Mouse (Mus musculus): ENCODE data around the gene Zfp710. TPM values are rescaled to one million over a fixed set of nuclear protein-coding genes. Genes with fewer than 3 reads are reported as not detected.

Gene Zfp710
- polyA plus RNA-seq, 1 experiment from 2014 or later = 9.4 TPM

GRCm38 (mm10) chr7:80073506-80073905 lies 48.9 kb downstream of the Zfp710 start:
- peaks cover 81% of the 10 kb centered on the region for H3K4me1 ChIP-seq (replicated peaks)
- no peaks in the 10 kb centered on the region for H3K27me3 ChIP-seq
- no peaks in the 10 kb centered on the region for H3K9me3 ChIP-seq (replicated peaks)
- H3K4me2 ChIP-seq = no peak overlapping the region
- no peak overlapping the region for H3K27ac ChIP-seq
- no peak for ATAC-seq (replicated peaks; ENCODE audit: insufficient number of reproducible peaks, insufficient read depth, low FRiP score, low read depth)
- H3K4me3 ChIP-seq = no peak overlapping the region
- H3K9ac ChIP-seq = no peak overlapping the region
- H3K36me3 ChIP-seq = no peaks in the 10 kb centered on the region
- 82% methylated on average over 8 of the region's 8 CpGs for WGBS

- Histone ChIP-seq H3K27ac (peak overlapping the region; percentile 48), H3K9ac (no peak overlapping the region), H3K4me1 (replicated peaks) (peaks cover 81% of the 10 kb centered on the region), H3K9me3 (replicated peaks) (no peaks in the 10 kb centered on the region), H3K27me3 (no peaks in the 10 kb centered on the region), H3K4me3 (no peak overlapping the region), H3K4me2 (no peak overlapping the region; the same call in 1 of the 2 replicates), H3K36me3 (no peaks in the 10 kb centered on the region)
- ATAC-seq (replicated peaks; ENCODE audit: insufficient number of reproducible peaks, insufficient read depth, low FRiP score, low read depth) = peak; percentile 71
- 33% methylated on average over 5 of the region's 5 CpGs for WGBS
Measured at GRCm38 (mm10) chr7:80074921-80075441, 50.4 kb downstream of the Zfp710 start.

DNA sequence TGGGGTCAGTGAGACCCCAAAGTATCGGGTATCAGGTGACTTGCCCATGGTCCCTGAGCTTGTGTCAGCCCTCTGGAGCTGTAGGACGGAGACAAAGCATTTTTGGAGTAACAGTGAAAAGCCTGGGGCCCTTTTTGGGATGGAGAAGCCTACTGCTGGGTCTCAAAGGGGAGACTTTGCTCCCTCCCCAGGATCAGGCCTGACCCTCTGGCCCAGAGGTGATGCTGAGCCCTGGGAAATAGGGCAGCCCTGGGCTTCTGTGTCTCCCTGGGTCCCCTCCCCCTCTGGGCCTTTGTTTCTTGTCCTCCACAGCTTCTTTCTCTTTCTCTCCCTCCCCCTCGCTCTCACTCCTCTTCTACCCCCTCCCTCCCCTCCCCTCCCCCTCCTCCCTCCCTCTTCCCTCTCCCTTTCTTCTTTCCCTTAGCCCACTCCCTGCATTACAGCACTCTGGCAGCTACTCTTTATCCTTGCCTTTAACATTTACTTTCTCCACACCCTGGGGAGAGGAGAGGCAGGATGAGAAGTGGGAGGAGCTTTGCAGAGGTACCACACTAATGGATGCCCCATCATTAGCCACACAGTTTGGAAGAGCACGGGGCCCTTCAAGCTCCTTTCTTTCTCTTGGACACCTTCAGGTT lies 51.5 kb downstream of the Zfp710 start:
- H3K27me3 ChIP-seq = no peaks in the 10 kb centered on the region
- H3K9me3 ChIP-seq (replicated peaks) = no peaks in the 10 kb centered on the region
- ATAC-seq (replicated peaks; ENCODE audit: insufficient number of reproducible peaks, insufficient read depth, low FRiP score, low read depth) = no peak
- WGBS = 52% methylated on average over 4 of the region's 4 CpGs
- peak overlapping the region; percentile 48 for H3K27ac ChIP-seq
- no peak overlapping the region for H3K4me2 ChIP-seq
- H3K4me3 ChIP-seq = no peak overlapping the region
- peaks cover 77% of the 10 kb centered on the region for H3K4me1 ChIP-seq (replicated peaks)
- no peak overlapping the region for H3K9ac ChIP-seq
- H3K36me3 ChIP-seq = no peaks in the 10 kb centered on the region

DNA sequence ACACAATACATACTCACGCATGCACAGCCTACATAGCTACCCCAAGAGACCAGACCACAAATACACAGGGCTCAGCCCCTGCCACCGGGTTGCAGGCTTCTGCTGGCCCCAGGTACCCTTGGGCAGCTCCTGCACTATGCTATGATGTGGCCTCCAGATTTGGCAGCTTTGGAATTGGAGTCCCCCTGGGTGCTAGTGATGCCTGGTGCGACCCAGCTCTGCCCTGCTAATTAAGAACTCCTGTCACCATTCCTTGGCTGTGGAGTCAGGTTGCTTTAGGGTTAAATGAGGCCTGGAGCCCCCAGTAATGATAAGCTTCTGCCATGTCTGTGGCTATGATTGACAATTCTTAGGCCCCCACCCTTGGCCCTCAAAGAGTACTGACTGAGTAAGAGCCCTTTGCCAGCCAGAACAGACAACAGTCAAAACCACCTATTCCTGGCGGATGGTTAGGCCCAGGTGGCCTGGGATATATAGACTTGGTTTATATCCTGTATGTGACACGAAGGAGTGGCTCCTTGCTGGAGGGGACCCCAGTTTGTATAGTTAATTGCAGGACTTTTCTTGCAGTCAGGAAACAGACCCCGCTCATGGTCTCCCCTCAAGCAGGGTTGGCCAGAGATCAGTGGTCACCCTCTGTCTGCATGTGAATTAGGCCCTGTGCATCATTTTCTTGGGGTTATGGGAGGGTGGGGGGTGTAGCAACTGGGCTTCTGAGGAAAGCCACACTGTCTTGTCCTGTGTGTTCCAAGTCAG lies 52.5 kb downstream of the Zfp710 start:
- ATAC-seq (replicated peaks; ENCODE audit: insufficient number of reproducible peaks, insufficient read depth, low FRiP score, low read depth) = no peak
- Histone ChIP-seq H3K4me1 (replicated peaks) (peaks cover 79% of the 10 kb centered on the region), H3K9me3 (replicated peaks) (no peaks in the 10 kb centered on the region), H3K27me3 (no peaks in the 10 kb centered on the region), H3K36me3 (peaks cover 8% of the 10 kb centered on the region), H3K4me2 (no peak overlapping the region), H3K4me3 (no peak overlapping the region), H3K9ac (no peak overlapping the region), H3K27ac (peak overlapping the region; percentile 85)
- WGBS = 65% methylated on average over 6 of the region's 6 CpGs

DNA sequence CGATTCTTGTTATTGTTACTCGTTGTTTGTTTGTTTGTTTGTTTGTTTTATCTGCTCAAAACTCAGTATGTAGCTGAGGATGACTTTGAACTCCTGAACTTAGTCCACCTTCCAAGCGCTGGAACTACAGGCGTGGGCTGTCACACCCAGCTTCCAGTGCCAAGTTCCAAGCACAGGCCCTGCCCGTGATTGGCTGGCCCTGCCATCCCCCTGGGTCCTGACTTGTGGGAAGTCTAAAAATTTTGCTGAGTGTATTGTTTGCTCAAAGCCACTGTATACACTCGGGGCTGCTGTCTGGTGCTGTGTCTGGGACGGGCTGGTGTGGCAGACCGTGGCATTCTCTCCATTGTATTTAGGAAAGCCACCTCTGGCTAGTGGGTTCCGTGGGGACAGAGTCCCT lies 53.2 kb downstream of the Zfp710 start:
- Histone ChIP-seq H3K9ac (no peak overlapping the region), H3K27me3 (no peaks in the 10 kb centered on the region), H3K4me1 (replicated peaks) (peaks cover 75% of the 10 kb centered on the region), H3K9me3 (replicated peaks) (no peaks in the 10 kb centered on the region), H3K36me3 (peaks cover 15% of the 10 kb centered on the region), H3K4me2 (no peak overlapping the region), H3K4me3 (no peak overlapping the region), H3K27ac (peak overlapping the region; percentile 85)
- ATAC-seq (replicated peaks; ENCODE audit: insufficient number of reproducible peaks, insufficient read depth, low FRiP score, low read depth) = no peak
- WGBS = 58% methylated on average over 9 of the region's 9 CpGs

GRCm38 (mm10) chr7:80078792-80079301 lies 54.2 kb downstream of the Zfp710 start:
- H3K27me3 ChIP-seq = no peaks in the 10 kb centered on the region
- H3K4me2 ChIP-seq = peak overlapping the region; percentile 44
- peaks cover 69% of the 10 kb centered on the region for H3K4me1 ChIP-seq (replicated peaks)
- H3K27ac ChIP-seq = peak overlapping the region; percentile 85
- WGBS = 2% methylated on average over 14 of the region's 14 CpGs
- H3K4me3 ChIP-seq = no peak overlapping the region
- ATAC-seq (replicated peaks; ENCODE audit: insufficient number of reproducible peaks, insufficient read depth, low FRiP score, low read depth) = peak; percentile 64
- peak overlapping the region; percentile 5; the same call in 1 of the 2 replicates for H3K9ac ChIP-seq
- peaks cover 19% of the 10 kb centered on the region for H3K36me3 ChIP-seq
- H3K9me3 ChIP-seq (replicated peaks) = no peaks in the 10 kb centered on the region

DNA sequence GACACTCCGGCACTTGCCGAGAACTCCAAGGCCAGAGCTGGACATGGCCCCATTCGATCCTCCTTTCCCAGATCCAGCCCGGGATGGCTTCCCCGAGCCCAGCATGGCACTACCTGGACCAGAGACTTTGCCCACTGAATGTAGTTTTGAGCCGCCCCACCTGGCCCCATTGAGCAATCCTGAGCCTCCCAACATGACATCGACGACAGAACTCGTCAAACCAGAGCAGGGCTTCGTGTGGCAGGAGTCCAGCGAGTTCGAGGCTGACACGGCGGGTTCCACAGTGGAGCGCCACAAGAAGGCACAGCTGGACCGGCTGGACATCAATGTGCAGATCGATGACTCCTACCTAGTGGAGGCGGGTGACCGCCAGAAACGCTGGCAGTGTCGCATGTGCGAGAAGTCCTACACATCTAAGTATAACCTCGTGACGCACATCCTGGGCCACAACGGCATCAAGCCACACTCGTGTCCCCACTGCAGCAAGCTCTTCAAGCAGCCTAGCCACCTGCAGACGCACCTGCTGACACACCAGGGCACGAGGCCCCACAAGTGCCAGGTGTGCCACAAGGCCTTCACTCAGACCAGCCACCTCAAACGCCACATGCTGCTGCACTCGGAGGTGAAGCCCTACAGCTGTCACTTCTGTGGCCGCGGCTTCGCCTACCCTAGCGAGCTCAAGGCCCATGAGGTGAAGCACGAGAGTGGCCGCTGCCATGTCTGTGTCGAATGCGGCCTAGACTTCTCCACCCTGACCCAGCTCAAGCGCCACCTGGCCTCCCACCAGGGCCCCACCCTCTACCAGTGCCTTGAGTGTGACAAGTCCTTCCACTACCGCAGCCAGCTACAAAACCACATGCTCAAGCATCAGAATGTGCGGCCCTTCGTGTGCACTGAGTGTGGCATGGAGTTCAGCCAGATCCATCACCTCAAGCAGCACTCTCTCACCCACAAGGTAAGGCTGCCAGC lies 57.3 kb downstream of the Zfp710 start:
- Histone ChIP-seq H3K27ac (0 out of 2 replicates have a peak overlapping the region, but pooled peaks have one; percentile 1), H3K36me3 (peaks cover 31% of the 10 kb centered on the region), H3K9ac (no peak overlapping the region), H3K4me1 (replicated peaks) (peaks cover 52% of the 10 kb centered on the region), H3K4me2 (no peak overlapping the region), H3K27me3 (no peaks in the 10 kb centered on the region), H3K9me3 (replicated peaks) (no peaks in the 10 kb centered on the region), H3K4me3 (no peak overlapping the region)
- 85% methylated on average over 42 of the region's 42 CpGs for WGBS
- ATAC-seq (replicated peaks; ENCODE audit: insufficient number of reproducible peaks, insufficient read depth, low FRiP score, low read depth) = no peak

DNA sequence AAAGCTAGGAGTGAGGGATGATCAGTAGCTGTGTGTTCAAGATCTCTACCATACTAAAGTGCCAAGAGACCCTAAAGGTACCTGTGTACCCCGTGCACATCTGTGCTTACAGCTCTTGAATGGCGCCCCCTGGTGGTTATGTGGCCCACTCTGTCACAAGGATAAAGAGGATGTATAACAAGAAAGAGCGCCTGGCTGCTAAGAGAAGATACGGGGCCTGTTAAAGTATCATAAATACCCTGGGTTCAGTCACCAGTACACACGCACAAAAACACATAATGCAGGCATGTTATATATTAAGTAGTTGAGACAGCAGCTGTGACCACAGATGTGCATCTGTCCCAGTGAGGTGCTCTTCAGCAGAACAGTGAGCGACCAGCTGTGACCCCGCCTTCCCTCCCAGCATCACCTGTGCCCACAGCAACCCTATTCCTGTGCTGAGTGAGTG lies 59.9 kb downstream of the Zfp710 start:
- H3K27me3 ChIP-seq = no peaks in the 10 kb centered on the region
- H3K9me3 ChIP-seq (replicated peaks) = no peaks in the 10 kb centered on the region
- no peak for ATAC-seq (replicated peaks; ENCODE audit: insufficient number of reproducible peaks, insufficient read depth, low FRiP score, low read depth)
- peaks cover 56% of the 10 kb centered on the region for H3K36me3 ChIP-seq
- H3K4me3 ChIP-seq = no peak overlapping the region
- no peak overlapping the region for H3K9ac ChIP-seq
- H3K4me1 ChIP-seq (replicated peaks) = peaks cover 27% of the 10 kb centered on the region
- 54% methylated on average over 7 of the region's 7 CpGs for WGBS
- no peak overlapping the region for H3K27ac ChIP-seq
- no peak overlapping the region for H3K4me2 ChIP-seq

DNA sequence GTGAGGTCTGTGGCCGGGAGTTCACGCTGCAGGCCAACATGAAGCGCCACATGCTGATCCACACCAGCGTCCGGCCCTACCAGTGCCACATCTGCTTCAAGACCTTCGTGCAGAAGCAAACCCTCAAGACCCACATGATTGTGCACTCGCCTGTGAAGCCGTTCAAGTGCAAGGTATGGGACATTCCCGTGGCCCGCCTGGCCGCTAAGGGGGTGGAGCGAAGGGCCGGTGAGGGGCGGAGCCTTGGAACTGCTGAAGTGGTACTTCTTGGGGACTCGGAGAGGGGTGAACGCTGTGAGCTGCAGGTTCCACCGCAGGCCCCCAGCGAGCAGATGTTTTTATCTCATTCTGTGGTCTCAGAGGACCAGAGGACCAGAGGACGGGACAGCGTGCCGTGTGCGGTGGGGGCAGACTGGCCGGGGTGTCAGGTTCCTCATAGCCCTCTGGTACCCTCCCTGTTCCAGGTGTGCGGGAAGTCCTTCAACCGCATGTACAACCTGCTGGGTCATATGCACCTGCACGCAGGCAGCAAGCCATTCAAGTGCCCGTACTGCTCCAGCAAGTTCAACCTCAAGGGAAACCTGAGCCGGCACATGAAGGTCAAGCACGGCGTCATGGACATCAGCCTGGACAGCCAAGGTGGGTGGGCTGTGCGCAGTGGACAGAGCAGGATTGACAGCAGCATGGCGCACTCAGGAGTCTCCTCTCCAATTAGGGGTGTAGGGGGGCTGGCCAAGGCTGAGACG lies 61.5 kb downstream of the Zfp710 start:
- Histone ChIP-seq H3K27me3 (no peaks in the 10 kb centered on the region), H3K27ac (peak overlapping the region; percentile 18; the same call in 1 of the 2 replicates), H3K9ac (no peak overlapping the region), H3K9me3 (replicated peaks) (no peaks in the 10 kb centered on the region), H3K4me1 (replicated peaks) (peaks cover 23% of the 10 kb centered on the region), H3K4me3 (no peak overlapping the region), H3K4me2 (no peak overlapping the region), H3K36me3 (peaks cover 71% of the 10 kb centered on the region)
- ATAC-seq (replicated peaks; ENCODE audit: insufficient number of reproducible peaks, insufficient read depth, low FRiP score, low read depth) = peak; percentile 32; the same call in 1 of the 2 replicates
- 74% methylated on average over 33 of the region's 33 CpGs for WGBS

DNA sequence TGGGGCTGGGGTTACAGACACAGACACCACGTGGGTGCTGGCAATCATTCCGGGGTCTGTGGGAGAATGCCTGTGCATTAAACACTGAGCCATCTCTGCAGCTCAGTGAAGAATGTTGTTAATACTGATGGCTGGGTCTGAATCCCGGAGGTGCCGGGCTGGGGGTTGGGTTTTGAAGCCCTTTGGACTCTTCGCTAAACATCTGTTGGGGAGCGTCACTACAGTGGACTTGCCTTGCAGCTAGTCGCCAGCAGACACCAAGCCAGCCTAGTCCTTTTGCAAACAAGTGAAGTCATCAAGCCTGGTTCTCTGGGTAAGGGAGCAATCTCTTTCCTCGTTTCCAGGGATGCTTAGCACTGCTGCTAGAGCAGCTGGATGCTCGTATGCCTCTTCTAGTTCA lies 63.6 kb downstream of the Zfp710 start:
- Histone ChIP-seq H3K27me3 (no peaks in the 10 kb centered on the region), H3K4me3 (no peak overlapping the region), H3K9me3 (replicated peaks) (no peaks in the 10 kb centered on the region), H3K4me2 (no peak overlapping the region), H3K27ac (no peak overlapping the region), H3K36me3 (peaks cover 70% of the 10 kb centered on the region), H3K9ac (no peak overlapping the region), H3K4me1 (replicated peaks) (peaks cover 36% of the 10 kb centered on the region)
- WGBS = 85% methylated on average over 9 of the region's 9 CpGs
- ATAC-seq (replicated peaks; ENCODE audit: insufficient number of reproducible peaks, insufficient read depth, low FRiP score, low read depth) = no peak
